Mouse (Mus musculus) thymus, postnatal 14 days (tissue): ENCODE results near the gene Tomm6.

ENCODE experiments used
- DNase-seq: peaks from one replicate; pipeline ENCODE4 v3.0.0; 2021

Gene Tomm6

GRCm38 (mm10) chr17:47642992-47643391 is 45.2 kb downstream of the Tomm6 start:
- DNase-seq = peak; percentile 14
